Mouse (Mus musculus) Patski (cell line): Measurements from ENCODE around the gene Fmnl1. TPM values are rescaled to one million over a fixed set of nuclear protein-coding genes. Genes with fewer than 3 reads are reported as not detected.
A peak's percentile ranks its signal among the peaks of the same experiment; 100 is the strongest.

ENCODE experiments used
- ATAC-seq: fragments of 100-300 bp; one replicate; pipeline ENCODE4 v1.8.0; 2021
- CTCF ChIA-PET: fragments of 350-600 bp; sonication (Branson Sonifier 250); formaldehyde crosslinking; loops from one replicate; lab custom pipeline; 2022; ENCODE audit warnings: inconsistent platforms; lab: Charles Lee
- POLR2A ChIA-PET: fragments of 350-600 bp; sonication (Branson Sonifier 250); formaldehyde crosslinking; loops from one replicate; lab custom pipeline; 2022; ENCODE audit warnings: antibody characterized with exemption, inconsistent platforms; lab: Charles Lee
- DNase-seq: peaks from one replicate; pipeline ENCODE4 v3.0.0-alpha.2; 2011; ENCODE audit warnings: low read depth, low spot score
- H3K27me3 ChIP-seq: fragments of 371-371 bp; one replicate; pipeline ENCODE4 v1.5.1; 2021
- CTCF ChIP-seq: fragments of 100-300 bp; IDR thresholded peaks from one replicate; pipeline ENCODE4 v1.5.1; 2021
- in situ Hi-C: fragments of 300-500 bp; cut with MboI; formaldehyde crosslinking; loops from 3 replicates; pipeline ENCODE4 v1.11.1; 2018; ENCODE audit warnings: low pct_unique_long_range_greater_than_20kb, mixed read lengths
- polyA plus RNA-seq: library from polyadenylated mRNA; unstranded; gene quantifications from one replicate; pipeline ENCODE4 v1.2.3, GENCODE M21; 2021

Fmnl1 gene
- polyA plus RNA-seq = 22.4 TPM

- peak; percentile 19 for ATAC-seq
- TF ChIP-seq CTCF = no peak
- POLR2A ChIA-PET = interaction anchor here (0.9 to 1.0 kb wide), 2 partner anchors 14 to 154 kb away, joined by 4 read pairs; no protein-coding TSS in a partner anchor
- in situ Hi-C loops = no loop called here
- DNase-seq = no peak
- CTCF ChIA-PET = interaction anchor here (2.1 kb wide), 1 partner anchor 155 kb away, joined by 5 read pairs; no protein-coding TSS in a partner anchor
- H3K27me3 ChIP-seq = no peaks in the 10 kb centered on the region
These were observed at the start of gene Fmnl1 for GRCm38 (mm10) chr11:103170494-103171285. Fmnl1 (plus strand) TSS chr11:103171107.

- CTCF ChIA-PET = interaction anchor here (2.1 to 6.9 kb wide), 4 partner anchors 15 to 30 kb away, joined by 4 to 35 read pairs (median 15); no protein-coding TSS in a partner anchor
- no peaks in the 10 kb centered on the region for H3K27me3 ChIP-seq
- no peak for DNase-seq
These were observed 39.0 kb upstream of the Fmnl1 start, which contains the start of gene Hexim2 for GRCm38 (mm10) chr11:103131701-103132575. Hexim2 (plus strand) TSS chr11:103132429.

GRCm38 (mm10) chr11:103132576-103133455 is 38.1 kb upstream of the Fmnl1 start:
- no peaks in the 10 kb centered on the region for H3K27me3 ChIP-seq
- no peak for TF ChIP-seq CTCF
- ATAC-seq = peak; percentile 89
- ChIA-PET POLR2A (interaction anchor here (0.6 to 4.6 kb wide), 8 partner anchors 10 to 442 kb away, joined by 3 to 59 read pairs (median 4); partner anchors contain the start of gene Hexim1), CTCF (interaction anchor here (0.7 to 6.9 kb wide), 8 partner anchors 9 to 321 kb away, joined by 3 to 35 read pairs (median 12); no protein-coding TSS in a partner anchor)
- DNase-seq = peak; percentile 100
- in situ Hi-C loops = no loop called here

More at GRCm38 (mm10) chr11:103131701-103132575, 39.0 kb upstream of the Fmnl1 start, which contains the start of gene Hexim2:
- POLR2A ChIA-PET = interaction anchor here (0.7 to 4.6 kb wide), 6 partner anchors 10 to 30 kb away, joined by 3 to 59 read pairs (median 4); partner anchors contain the start of gene Hexim1
- TF ChIP-seq CTCF = no peak
- in situ Hi-C loops = no loop called here
- peak; percentile 18 for ATAC-seq

- ChIA-PET POLR2A (interaction anchor here (0.6 to 4.6 kb wide), 6 partner anchors 9 to 103 kb away, joined by 3 to 59 read pairs (median 6); partner anchors contain the start of gene Hexim1), CTCF (interaction anchor here (0.7 to 4.2 kb wide), 6 partner anchors 9 to 322 kb away, joined by 3 to 18 read pairs (median 10); no protein-coding TSS in a partner anchor)
- DNase-seq = no peak
- no peak for ATAC-seq
- no peak for TF ChIP-seq CTCF
- no peaks in the 10 kb centered on the region for H3K27me3 ChIP-seq
- in situ Hi-C loops = no loop called here
These were observed 37.3 kb upstream of the Fmnl1 start for GRCm38 (mm10) chr11:103133456-103134185.

- DNase-seq (no peak), ATAC-seq (no peak)
- no peaks in the 10 kb centered on the region for H3K27me3 ChIP-seq
- POLR2A ChIA-PET = interaction anchor here (1.7 to 4.6 kb wide), 3 partner anchors 9 to 24 kb away, joined by 7 to 59 read pairs (median 48); partner anchors contain the start of gene Hexim1
- CTCF ChIA-PET = interaction anchor here (1.6 to 4.2 kb wide), 5 partner anchors 8 to 32 kb away, joined by 4 to 18 read pairs (median 13); no protein-coding TSS in a partner anchor
- in situ Hi-C loops = no loop called here
- TF ChIP-seq CTCF = no peak
These were observed 36.7 kb upstream of the Fmnl1 start for GRCm38 (mm10) chr11:103134221-103134620.

GRCm38 (mm10) chr11:103136039-103136577 is 34.8 kb upstream of the Fmnl1 start:
- DNase-seq (no peak), ATAC-seq (no peak)
- H3K27me3 ChIP-seq = no peaks in the 10 kb centered on the region
- ChIA-PET CTCF (interaction anchor here (1.1 kb wide), 1 partner anchor 21 kb away, joined by 3 read pairs; no protein-coding TSS in a partner anchor), POLR2A (no interaction called here)
- in situ Hi-C loops = no loop called here
- no peak for TF ChIP-seq CTCF

GRCm38 (mm10) chr11:103139951-103140762 is 30.8 kb upstream of the Fmnl1 start:
- TF ChIP-seq CTCF = no peak
- in situ Hi-C loops = no loop called here
- POLR2A ChIA-PET = interaction anchor here (0.7 to 1.7 kb wide), 4 partner anchors 10 to 260 kb away, joined by 3 to 4 read pairs (median 4); no protein-coding TSS in a partner anchor

More at GRCm38 (mm10) chr11:103139951-103140762, 30.8 kb upstream of the Fmnl1 start:
- CTCF ChIA-PET = interaction anchor here (1.0 to 1.7 kb wide), 2 partner anchors 19 to 37 kb away, joined by 6 read pairs; no protein-coding TSS in a partner anchor
- no peaks in the 10 kb centered on the region for H3K27me3 ChIP-seq
- ATAC-seq (no peak), DNase-seq (no peak)
